Mouse (Mus musculus) embryo, embryonic 11 days (tissue): ENCODE results near the gene Phb.

Experiments used
- DNase-seq: peaks from one replicate; pipeline ENCODE4 v3.0.0-alpha.2; 2015

The Phb gene

DNA sequence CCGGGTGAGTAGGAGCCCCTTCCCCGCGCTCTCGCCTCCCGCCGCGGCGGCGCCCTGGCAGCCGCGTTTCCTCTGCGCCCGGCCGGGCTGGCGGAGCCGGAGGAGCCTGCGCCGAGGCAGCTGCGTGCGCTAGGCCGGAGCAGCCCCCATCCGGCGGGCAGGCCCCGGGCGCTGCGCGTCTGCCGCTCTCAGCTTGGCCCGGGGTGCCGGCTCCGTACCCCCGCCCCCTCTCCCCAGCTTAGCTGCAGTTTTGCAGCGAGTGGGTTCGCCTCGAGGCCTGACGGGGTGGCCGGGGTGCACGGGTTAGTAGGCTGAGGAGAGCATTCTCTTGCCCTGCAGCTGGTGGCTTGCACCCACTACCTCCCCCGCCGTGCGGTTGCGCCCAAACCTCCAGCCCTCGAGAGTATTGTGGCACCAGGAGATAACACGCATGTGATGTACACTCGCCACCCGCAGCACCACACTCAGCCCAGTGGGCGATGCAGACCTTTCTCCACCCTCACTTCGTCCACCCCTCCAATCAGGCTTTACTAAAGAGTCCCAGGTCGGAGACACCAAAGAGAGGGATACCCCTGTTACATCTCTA, 46.6 kb downstream of the Phb start:
- peak; percentile 72 for DNase-seq

DNA sequence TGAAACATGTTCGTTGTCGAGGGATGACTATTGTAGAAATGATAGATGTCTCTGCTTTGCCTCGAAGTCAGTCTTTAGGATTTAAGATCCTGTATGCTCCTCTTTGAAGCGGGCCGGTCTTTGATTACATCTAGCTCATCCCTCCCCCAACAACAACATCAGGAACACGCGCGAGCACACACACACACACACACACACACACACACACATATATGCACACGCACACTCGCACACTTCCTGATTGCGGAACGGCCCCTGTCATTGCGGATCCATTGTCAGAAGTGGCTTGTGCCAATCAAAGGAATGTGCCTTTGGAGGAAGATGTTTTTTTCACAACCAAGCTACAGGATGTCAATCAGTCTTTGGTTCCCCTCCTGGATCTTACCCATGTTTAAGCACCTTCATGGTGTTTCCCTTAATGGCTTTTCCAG, 47.1 kb downstream of the Phb start:
- peak; percentile 37 for DNase-seq

GRCm38 (mm10) chr11:95714411-95714810, 47.7 kb downstream of the Phb start:
- no peak for DNase-seq

DNA sequence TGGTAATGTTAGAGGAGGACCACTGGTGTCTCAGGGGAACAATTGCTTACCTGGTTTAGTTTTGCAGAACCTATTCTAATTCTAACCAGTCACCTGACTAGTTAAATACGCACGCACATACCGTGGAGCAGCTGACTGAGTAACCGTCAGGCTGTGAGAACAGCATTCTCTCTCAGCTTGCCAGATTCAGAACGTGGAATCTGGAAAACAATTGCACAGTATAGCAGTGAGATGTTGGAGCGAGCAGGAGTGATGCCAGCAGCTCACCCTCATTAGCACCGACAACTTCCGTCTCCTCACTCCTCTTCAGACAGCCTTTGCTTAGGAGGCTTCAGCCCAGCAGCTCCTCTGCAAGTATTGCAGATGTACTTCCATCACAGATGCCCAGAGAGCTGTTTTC, 49.4 kb downstream of the Phb start:
- DNase-seq: no peak

DNA sequence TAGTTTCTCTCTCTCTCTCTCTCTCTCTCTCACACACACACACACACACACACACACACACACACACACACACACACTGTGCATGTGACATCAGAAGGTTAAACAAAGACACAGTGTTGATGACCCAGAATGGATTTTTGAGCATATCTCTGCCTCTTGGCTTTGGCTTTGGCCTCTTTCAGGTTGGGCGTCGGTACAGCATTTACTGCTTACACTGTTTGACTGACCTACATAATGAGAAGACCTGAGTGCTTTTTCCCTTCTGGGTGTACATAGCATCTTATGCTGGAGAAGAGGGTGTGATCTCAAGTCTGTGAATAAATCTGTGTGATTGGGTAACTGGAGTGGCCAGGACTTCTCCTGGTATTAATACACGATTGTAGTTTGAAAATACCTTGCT, 52.6 kb downstream of the Phb start:
- no peak for DNase-seq

GRCm38 (mm10) chr11:95723287-95723686, 56.5 kb downstream of the Phb start, which contains the start of gene B130006D01Rik:
Gene B130006D01Rik (plus strand): TSS chr11:95723587.
- DNase-seq: no peak

DNA sequence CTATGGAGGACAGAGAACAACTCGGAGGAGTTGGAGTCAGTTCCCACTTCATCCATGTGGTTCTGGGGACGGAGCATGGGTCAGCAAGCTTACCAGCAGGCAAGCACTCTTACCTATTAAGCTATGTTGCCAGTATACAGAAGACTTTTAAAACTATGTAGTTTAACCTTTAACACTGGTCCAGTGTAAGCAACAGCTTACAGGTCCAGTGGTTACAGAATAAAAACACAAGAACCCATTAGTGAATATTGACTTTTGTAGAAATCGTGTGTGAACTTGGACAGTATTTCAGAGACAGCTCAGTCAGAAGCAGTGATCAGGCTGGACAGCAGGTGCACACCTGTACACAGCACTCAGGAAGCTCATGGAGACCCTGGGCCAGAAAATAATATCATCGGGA, 57.7 kb downstream of the Phb start:
- DNase-seq: no peak

DNA sequence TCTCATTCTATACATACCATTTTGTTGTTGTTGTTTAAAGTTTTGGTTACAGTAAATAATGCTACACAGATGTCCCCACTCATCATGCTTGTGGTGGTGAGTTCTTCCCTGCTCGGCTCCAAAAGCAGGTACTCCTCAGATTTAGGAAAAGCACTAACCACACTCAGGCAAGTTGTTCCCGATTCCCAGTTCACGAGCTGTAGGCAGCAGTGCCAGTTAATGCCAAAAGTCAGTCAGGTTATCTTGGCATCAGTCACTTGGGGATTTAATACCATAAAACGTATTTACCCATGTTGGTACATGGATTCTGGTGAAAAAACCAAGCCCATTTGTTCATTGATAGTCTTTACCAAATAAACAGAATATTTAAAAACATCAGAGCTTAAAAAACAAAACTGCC, 59.4 kb downstream of the Phb start:
- no peak for DNase-seq

- DNase-seq: no peak
Measured at GRCm38 (mm10) chr11:95727947-95728346, 61.2 kb downstream of the Phb start.

DNA sequence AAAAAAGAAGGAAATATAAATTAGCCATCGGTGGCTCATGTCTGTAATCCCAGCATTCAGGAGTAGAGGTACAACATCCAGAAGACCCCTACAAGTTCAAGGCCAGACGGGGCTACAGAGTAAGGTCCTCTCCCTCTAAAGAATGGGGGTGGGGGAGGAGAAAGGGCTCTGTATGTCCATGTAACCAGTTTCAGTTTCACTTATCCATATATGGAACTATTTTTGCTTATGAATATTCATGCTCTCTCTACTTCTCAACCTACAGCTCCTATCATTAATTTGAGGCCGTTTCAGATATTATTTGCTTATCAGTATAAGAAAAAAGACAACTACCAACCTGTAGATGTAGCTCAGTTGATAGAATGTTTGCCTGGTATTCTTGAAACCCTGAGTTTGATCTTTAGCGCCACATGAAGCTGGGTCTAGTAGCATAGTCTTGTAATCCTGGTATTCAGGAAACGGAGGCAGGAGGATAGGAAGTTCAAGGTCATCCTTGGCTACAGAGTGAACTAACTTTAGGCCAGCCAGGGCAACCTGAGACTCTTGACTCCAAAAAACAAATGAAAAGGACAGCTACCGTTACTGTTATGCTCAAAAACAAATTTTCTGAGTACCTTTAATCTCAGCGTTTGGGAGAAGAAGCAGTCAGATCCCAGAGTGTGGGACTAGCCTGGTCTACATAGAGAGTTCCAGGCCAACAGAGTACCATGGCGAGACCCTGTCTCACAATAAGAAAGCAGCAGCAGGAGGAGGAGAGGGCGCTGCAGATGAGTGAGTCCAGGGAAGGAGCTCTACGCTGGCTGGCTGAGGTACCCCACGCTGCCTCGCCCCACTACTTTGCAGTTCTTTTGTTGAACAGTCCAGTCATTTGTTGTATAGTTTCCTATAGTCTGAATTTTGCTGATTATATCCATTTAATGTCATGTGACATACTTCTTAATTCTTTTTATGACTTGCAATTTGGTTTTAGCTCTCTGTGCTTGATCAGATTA, 62.5 kb downstream of the Phb start:
- no peak for DNase-seq
